Mouse (Mus musculus): Measurements from ENCODE around the gene M1ap. TPM values are rescaled to one million over a fixed set of nuclear protein-coding genes. Genes with fewer than 3 reads are reported as not detected.

M1ap gene
- polyA plus RNA-seq, 1 experiment, result 0.12 TPM

DNA sequence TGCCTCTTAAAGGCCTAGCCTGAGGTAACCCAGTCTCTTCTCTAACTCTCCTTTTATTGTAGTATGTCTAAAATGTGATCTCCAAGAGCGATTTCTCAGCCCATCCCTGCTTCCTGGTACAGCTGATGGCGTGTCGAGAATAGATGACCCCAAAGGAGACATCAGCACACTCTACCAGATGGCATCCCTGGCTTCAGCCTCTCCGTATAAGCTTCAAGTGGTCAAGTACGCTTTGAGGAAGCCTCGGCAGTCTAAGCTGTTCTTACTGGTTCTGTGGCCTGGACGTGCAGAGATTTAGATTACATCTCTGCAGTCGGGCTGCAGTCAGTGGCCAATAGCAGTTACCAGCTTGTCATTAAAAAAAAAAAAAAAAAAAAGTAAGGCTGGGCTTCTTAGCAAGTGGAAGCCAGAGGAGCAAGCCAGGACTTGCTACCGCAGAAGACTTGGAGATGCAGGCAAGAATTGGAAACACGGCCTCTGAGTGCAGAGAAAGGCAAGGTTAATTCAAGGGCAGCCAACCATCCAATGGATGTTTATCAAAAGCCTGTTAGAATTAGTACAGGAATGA, 58.8 kb downstream of the M1ap start:
- DNase-seq (ENCODE audit: extremely low spot score in 1 of 2, low spot score in 1 of 2), result no peak

DNA sequence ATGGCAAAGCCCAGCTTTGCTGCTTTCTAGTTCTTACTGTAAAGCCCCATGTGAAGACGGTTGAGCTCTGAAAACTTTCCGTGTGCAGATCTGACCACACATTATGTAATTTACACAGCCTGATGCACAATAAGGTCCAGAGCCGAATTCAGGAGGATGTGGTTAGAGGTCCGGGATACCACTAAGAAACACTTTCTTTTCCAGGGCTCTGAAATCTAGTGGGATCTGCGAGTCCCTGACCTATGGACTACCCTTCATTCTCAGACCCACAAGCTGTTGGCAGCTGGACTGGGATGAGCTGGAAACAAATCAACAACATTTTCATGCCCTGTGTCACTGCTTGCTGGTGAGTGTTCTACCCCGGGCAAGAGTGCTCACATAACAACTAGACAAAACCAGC, 59.4 kb downstream of the M1ap start:
- no peak for DNase-seq (ENCODE audit: extremely low spot score in 1 of 2, low spot score in 1 of 2)

DNA sequence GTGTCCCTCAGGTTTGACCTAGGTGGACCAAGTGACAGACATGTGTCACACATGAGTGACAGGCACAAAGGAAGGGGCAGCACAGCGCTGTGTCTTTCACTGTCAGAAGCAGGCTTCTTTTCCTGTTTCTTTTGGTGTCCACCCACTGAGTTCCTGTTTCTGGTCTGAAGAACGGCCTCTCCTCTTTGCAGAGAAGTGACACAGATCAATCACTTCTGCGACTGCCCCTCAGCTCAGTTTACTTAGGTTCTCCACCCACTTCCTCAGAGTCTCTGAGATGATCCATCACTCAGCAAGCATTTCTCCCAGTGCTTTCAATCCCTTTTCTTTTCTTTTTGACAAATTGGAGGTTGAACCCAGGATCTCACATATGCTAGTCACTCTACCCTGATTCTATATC, 62.0 kb downstream of the M1ap start:
- no peak for DNase-seq (ENCODE audit: extremely low spot score in 1 of 2, low spot score in 1 of 2)

DNA sequence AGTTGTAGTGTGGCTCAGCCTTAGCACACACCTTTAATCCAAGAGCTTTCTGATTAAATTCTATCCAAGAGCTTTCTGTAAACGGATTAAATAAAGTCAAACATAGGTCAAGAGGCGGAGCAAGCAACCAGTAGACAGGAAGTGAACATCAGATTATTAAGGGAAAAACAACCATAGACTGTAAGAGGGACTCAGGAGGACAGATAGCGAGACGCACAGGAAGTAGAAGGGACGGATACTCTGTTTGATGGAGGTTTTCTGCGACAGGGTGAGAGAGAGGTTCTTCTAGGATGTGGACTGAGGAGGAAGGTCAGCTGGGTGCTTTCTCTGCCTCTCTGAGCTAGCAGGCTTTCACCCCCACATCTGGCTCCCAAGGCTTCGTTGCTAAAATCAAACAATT, 63.3 kb downstream of the M1ap start:
- DNase-seq (ENCODE audit: extremely low spot score in 1 of 2, low spot score in 1 of 2), result no peak

DNA sequence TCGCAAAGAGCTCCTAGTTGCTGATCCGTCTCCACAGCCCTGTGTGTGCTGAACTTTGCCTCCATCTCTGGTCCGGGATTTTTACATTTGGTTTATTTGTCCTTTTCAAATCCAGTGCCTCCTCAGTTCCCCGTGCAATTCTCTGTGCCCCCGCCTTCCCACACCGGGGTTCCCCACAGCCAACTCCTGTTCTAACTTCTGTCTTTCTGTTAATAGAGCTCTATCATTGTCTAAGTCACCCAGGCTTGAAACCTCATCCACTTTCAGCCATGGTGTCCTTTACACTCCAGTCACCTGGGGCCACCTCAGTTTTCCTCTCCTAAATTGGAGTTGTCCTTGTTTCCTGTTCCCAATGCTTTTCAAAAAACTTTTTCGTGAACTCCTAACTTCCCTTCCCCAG, 64.6 kb downstream of the M1ap start:
- no peak for DNase-seq (ENCODE audit: extremely low spot score in 1 of 2, low spot score in 1 of 2)

DNA sequence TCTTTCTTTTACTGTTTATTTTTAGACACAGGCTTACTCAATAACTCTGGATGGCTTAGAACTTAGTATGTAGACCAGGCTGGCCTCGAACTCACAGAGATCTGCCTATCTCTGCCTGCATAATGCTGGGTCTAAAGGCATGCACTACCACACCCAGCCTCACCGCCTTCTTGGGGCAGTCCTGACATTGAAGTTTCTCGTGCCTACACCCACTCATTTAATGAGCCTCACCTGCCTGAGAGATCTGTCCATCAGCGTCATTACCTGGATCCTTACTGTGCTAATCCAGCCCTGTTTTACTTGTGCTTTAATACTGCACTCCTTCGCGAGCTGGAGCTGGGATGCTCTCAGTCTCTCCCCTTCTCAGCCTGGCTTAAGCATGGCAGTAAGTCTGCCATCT, 65.1 kb downstream of the M1ap start:
- no peak for DNase-seq (ENCODE audit: extremely low spot score in 1 of 2, low spot score in 1 of 2)

DNA sequence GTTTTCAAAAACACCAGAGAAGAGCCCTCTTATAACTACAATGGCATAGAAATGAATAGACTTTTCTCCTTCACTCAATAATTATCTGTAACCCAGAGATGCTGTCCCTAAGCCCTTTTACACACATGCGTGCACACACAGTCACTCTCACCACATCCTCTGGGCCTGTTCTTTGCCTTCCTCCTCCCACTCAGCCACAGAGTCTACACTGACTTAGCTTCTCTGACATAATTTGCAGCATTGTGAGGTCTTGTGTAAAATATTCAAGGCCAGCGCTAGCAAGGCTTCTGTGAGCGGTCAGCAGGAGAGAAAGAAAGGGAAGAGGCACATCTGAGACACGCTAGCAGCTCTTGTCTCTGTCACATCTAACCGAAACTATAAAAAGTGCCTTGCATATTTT, 66.7 kb downstream of the M1ap start:
- DNase-seq (ENCODE audit: extremely low spot score in 1 of 2, low spot score in 1 of 2), result no peak

DNA sequence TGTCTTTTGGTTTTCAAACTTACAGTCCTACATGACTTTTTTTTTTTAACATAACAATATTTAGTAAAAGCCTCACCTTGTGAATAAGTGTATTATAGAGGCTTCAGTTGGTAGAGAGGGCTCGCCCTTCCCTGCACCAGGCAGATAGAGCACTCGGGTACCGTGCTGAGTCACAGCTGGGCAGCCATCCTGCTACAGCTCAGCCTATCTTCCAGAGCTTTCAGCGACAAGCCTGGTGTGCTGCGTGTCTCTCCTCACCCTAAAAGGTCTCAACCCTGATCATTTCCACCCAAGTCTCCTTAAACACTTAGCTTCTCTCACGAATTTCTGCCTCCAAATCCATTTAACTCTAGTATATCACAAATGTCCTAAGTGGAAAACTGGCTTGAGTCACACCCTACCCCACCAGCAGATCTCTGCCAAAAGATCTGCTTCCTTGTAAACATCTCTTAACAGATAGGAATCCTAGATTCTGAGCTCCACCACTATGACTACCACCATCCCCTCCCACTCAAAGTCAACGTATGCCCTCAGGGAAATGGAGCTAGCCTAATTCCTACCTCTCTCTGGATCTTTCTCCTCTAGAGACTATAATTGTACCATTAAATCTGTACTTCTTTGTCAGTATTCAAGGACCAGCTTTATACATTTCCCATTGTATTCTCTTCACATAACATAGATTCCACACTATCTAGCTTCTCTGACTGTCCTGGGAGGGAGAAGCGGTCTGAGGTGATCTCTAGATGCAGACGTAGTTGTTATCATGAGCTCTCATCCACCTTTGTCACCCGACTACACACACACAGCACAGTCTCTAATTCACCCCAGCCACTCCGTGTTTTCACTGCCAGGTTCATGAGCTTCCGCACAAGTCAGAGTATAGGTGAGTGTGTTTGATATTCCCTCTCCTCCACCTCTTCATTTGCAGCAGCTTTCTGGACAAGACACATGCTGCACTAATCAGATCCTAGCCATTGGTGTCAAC, 68.1 kb downstream of the M1ap start:
- no peak for DNase-seq (ENCODE audit: extremely low spot score in 1 of 2, low spot score in 1 of 2)

DNA sequence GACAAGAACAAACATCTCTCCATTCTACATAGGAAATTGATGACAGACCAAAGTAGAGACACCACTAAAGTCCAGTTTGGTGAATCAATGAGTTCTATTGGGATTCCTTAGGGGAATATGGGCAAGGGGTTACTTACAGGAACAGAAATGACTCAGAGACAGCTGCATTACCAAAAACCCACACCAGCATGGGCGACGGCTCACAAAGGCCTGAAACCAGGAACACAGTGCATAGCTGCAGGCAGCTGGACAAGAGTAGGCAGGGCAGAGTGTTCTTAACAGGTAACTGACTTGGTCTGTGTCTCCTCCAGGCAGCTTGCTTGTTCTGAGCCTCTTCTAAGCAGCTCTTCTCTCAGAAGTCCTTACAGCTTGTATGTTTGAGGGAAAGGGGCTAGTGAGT, 69.0 kb downstream of the M1ap start:
- no peak for DNase-seq (ENCODE audit: extremely low spot score in 1 of 2, low spot score in 1 of 2)

DNA sequence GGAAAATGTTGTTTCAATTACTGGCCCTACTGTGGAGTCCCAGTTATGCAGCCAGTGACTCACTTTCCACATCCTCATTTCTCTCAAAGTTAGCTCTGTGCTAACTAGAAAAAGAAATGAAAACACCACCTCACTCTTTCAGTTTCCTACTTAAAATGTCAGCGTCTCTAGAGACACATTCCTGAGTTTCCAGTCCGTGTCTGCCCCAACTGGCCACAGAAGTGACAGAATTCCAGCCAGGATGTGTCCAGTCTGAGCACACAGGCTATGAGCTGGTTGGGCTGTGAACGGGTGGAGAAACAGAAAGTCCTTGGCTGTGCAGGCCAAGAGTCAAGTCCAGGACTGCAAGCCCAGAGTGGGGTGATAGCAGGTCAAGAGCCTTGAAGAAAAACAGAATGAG, 70.5 kb downstream of the M1ap start:
- no peak for DNase-seq (ENCODE audit: extremely low spot score in 1 of 2, low spot score in 1 of 2)

DNA sequence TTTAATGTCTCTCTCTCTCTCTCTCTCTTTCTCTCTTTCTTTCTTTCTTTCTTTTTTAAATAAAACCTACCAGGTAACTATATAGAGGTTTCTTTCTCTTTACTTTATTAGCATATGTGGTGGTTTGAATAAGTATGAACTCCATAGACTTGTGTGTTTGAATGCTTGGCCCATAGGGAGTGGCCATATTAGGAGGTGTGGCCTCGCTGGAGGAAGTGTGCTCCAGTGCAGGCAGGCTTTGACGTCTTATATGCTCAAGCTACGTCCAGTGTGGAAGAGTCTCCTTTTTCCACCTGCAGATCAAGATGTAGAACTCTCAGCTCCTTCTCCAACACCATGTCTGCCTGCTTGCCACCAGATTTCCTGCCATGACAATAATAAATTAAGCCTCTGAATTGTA, 72.3 kb downstream of the M1ap start:
- no peak for DNase-seq (ENCODE audit: extremely low spot score in 1 of 2, low spot score in 1 of 2)

DNA sequence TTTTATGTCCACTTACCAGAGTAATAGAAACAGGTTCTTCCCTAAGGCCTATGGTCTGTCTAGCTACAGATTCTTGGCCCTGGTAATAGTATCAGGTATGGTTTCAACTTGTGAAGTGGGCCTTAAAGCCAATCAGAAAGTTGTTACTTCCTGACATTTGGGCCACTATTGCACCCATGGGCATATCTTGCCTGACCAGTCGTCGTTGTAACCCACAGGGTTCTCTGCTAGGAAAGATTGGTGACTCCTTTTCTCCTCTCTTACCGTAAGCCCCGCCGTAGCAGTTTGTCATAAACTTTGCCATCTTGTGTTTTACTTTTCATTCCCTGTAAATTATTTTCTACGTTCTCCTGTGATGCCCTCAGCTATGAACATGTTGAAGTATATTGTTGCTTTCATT, 73.4 kb downstream of the M1ap start:
- no peak for DNase-seq (ENCODE audit: extremely low spot score in 1 of 2, low spot score in 1 of 2)

DNA sequence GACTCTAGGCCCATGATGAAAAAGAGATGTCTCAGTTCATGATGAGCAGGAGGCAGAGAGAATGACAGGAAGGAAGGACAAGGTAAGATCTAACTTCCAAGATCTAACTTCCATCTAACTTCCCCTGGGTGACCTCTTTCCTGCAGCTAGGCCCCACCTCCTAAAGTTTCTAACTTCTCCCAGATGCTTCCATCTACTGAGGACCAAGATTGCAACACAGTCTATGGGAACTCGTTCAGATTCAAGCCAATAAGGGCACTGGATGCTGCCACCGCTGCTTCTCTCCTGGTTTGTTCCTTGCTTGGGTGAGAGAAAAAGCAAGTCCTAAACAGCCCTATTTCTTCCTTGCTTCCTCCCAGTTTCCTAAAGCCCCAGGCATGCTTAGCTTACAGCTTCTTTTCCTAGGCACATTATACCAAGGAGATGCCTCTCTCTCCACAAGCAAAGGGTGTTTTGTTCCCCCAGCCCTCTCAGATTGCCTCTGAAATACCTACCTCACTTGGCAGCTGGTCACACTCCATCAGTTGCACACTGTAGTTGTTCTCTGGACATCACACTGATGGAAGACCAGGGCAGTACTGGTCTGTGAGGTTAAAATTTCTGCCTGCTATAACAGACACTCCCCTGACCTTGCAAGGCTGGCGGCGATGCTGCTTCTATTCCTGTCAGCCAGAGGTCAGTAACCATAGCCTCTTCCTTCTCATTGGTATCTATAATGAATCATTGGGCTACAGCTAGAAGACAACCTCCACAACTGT, 74.3 kb downstream of the M1ap start:
- no peak for DNase-seq (ENCODE audit: extremely low spot score in 1 of 2, low spot score in 1 of 2)

DNA sequence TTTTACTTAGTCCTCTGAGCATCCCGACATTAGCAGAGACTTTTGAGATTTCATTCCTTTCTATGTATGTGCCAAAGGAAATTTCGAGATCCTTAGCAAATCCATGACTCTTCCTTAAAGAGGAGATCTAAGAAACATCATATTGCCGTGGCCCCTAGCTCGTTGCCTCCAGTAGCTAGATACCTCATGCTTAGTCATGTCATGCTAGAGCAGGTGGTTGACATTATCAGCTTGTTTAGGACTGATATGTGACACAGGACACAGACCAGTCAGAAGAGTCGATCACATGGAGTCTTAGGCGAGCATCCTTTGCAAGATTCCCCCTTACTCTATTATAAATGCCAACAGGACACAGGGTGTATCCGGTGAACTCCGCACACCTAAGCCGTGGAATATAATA, 76.3 kb downstream of the M1ap start:
- DNase-seq (ENCODE audit: extremely low spot score in 1 of 2, low spot score in 1 of 2), result no peak

DNA sequence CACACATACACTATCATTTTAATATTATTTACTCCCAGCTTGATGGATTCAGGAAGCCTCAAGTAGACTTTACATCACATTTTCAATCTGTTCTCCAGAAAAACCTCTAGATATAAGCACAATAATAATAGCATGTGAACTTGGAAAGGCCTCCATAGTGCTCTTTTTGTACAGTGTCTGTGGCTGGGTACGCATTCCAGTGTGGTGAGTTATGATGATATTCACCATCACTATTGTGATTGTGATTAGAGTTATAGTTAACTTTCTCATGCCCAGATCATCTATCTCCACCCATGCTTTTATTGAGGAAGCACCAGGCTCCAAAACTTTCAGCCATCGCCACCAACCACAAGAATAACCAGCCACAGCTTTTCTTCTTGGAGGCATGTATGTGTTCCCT, 77.1 kb downstream of the M1ap start:
- no peak for DNase-seq (ENCODE audit: extremely low spot score in 1 of 2, low spot score in 1 of 2)

DNA sequence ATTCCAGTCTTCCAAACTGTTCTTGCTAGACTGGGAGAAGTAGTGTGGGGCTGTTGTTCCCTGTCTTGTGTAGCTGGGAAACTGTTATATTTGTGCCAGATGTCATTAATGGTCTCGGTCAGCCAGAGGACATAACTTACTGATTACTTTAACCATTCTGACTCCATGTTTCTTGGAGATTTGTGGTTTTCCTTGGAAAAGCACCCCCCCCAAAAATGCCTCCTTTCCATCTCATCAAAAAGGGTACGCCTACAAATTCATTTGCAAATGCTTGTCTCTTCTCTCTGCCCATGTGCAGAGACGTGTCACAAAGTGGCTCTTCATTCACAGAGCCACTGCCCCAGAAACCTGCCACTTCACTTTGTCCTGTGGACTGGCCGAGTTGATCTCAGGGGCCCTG, 77.7 kb downstream of the M1ap start:
- DNase-seq (ENCODE audit: extremely low spot score in 1 of 2, low spot score in 1 of 2), result no peak

DNA sequence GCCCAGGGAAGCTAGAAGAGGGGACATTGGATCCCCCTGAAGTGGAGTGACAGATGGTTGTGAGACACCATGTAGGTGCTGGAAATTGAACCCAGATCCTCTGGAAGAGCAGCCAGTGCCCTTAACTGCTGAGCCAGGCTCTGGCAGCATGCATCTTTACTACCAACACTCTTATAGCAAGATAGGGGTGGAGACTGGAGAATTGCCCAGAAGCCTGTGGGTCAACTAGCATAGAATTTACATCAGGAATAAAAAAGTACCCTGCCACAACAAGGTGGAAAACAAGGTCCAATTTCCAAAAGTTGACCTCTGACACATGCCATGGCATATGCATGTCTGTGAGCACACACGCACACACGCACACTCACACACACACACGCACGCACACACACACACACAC, 78.5 kb downstream of the M1ap start:
- DNase-seq (ENCODE audit: extremely low spot score in 1 of 2, low spot score in 1 of 2), result no peak

DNA sequence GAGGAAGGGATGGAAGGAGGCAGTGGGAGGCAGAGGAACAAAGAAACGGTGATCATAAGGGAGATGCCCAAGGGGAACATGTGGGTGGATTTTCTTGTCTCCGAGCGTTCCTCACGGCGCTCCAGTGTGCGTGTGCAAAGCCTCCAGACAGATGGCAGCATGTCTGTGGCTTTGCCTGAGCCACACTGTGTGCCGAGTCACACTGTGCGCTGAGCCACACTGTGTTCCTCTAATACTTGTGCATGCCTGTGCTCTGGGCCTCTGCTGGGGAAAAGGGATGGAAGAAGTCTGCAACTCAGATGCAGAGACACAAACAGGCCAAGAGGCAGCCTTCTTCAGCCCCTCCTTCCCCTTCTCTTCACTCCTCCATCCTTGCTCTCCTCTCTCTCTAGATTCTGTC, 80.6 kb downstream of the M1ap start:
- DNase-seq (ENCODE audit: extremely low spot score in 1 of 2, low spot score in 1 of 2), result no peak

DNA sequence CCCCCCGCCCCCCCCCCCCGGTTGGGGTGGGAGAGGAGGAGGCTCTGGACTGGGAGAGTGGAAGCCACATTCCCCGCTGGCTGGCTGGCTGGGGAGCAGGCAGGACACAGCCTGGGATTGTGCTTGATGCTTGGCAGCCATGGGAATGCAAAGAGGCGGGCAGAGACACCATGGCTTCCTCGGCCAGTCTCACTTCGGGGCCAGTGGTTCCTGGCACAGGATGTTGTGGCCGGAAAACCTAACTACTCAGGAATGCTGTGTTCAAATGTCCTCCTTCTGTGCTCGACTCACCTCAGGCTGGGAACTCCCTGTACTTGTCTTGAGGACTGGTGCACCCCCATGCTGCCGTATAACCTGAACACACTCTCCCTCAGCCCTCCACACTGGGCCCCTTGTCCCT, 81.0 kb downstream of the M1ap start:
- DNase-seq (ENCODE audit: extremely low spot score in 1 of 2, low spot score in 1 of 2), result no peak

DNA sequence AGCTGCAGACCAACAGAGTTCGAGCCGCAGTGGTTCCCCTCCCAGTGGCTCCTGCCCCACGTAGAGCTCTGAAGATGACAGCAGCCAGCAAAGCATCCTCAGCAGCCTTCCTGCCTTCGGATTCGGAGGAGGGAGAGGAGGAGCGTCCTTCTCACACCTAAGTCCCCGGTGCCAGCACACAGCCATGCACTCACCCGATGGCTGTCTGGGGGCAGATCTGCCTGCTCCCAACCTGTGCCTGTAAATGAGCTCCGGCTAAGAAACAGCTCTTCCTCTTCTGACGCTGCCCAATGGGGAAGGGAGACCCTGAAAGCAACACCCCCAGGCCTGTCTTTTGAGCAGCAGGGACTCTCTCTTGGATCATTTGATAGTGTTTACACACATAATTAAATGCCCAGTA, 83.1 kb downstream of the M1ap start:
- no peak for DNase-seq (ENCODE audit: extremely low spot score in 1 of 2, low spot score in 1 of 2)

DNA sequence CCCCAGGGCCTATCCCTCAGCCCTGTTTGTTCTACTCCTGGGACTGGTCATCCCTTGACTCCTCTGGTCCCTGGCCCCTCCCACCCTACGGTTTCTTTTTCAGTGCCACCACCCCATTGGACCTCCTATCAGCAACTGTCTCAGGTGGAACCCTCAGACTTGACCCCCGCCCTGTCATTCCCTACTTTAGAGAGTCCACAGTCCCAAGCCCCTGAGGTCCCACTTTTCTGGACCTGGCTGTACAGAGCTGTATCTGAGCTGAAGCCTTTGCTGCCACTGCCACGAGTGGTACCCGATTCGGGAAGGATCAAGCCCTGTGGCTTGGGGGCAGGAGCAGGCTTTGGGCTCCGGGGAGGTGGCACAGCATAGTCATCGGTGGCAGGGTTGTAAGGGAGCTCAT, 84.4 kb downstream of the M1ap start:
- no peak for DNase-seq (ENCODE audit: extremely low spot score in 1 of 2, low spot score in 1 of 2)

Measured in frontal cortex, adult 2 months (tissue).